Mouse (Mus musculus) heart, postnatal 0 days (tissue): ENCODE measurements around the gene Slc4a1. TPM values are rescaled to one million over a fixed set of nuclear protein-coding genes. Genes with fewer than 3 reads are reported as not detected.

Experiments used
- ATAC-seq: fragments of 200-750 bp; cut with Nextera tagmentation; 2 replicates; pipeline ENCODE4 v1.8.0; 2017; ENCODE audit warnings: low read depth, moderate number of reproducible peaks, moderate library complexity; ENCODE audit not compliant: insufficient read depth
- DNase-seq: peaks from one replicate; pipeline ENCODE4 v3.0.0-alpha.2; 2016; ENCODE audit warnings: low spot score
- H3K27ac ChIP-seq: fragments of 300-500 bp; sonication (generic); 2 replicates; pipeline ENCODE4 v1.5.1; 2014; ENCODE audit warnings: low read depth, mild to moderate bottlenecking
- H3K27me3 ChIP-seq: fragments of 300-500 bp; sonication (generic); 2 replicates; pipeline ENCODE4 v1.6.1; 2014; ENCODE audit warnings: low read length, mixed read lengths; ENCODE audit not compliant: control insufficient read depth, insufficient read depth
- H3K36me3 ChIP-seq: fragments of 300-500 bp; sonication (generic); replicated peaks from 2 replicates; pipeline ENCODE4 v1.6.1; 2014; ENCODE audit warnings: low read length, mixed read lengths; ENCODE audit not compliant: control insufficient read depth, insufficient read depth
- H3K4me1 ChIP-seq: fragments of 300-500 bp; sonication (generic); 2 replicates; pipeline ENCODE4 v1.6.1; 2014; ENCODE audit warnings: antibody characterized with exemption; ENCODE audit not compliant: control insufficient read depth, insufficient read depth
- H3K4me2 ChIP-seq: fragments of 300-500 bp; sonication (generic); 2 replicates; pipeline ENCODE4 v1.6.1; 2014; ENCODE audit warnings: low read depth, mild to moderate bottlenecking, low read length, moderate library complexity
- H3K4me3 ChIP-seq: fragments of 300-500 bp; sonication (generic); 2 replicates; pipeline ENCODE4 v1.5.1; 2014; ENCODE audit warnings: low read depth, low read length
- H3K9ac ChIP-seq: fragments of 300-500 bp; sonication (generic); replicated peaks from 2 replicates; pipeline ENCODE4 v1.6.1; 2014; ENCODE audit warnings: low read depth, low read length, mixed read lengths
- H3K9me3 ChIP-seq: fragments of 300-500 bp; sonication (generic); replicated peaks from 2 replicates; pipeline ENCODE4 v1.6.1; 2016; ENCODE audit warnings: low read length; ENCODE audit not compliant: control insufficient read depth
- CTCF ChIP-seq: IDR thresholded peaks from 2 replicates; pipeline ENCODE4 v1.5.1; 2016; ENCODE audit warnings: antibody characterized with exemption, control low read depth, low read depth
- EP300 ChIP-seq: IDR thresholded peaks from 2 replicates; pipeline ENCODE4 v1.6.1; 2016; ENCODE audit warnings: antibody characterized with exemption, low read depth
- WGBS: fragments of 180-500 bp; shearing (Covaris S2); extraction: QIAGEN DNeasy Blood & Tissue Kit; methylation state at CpG from one replicate; pipeline ENCODE4 v1.1.7; 2014; 5-methylcytosine and 5-hydroxymethylcytosine counted together
- polyA plus RNA-seq: library from polyadenylated mRNA; unstranded; fragments of >200 nt; fragmentation: Nextera tagmentation; extraction: Ambion mirVana; gene quantifications from 2 replicates; pipeline ENCODE4 v1.2.1, GENCODE M21; 2015
- total RNA-seq: library from RNA; depleted of rRNA; stranded (reverse); fragments of >200 nt; gene quantifications from 2 replicates; pipeline ENCODE4 v1.2.3, GENCODE M21; 2014; ENCODE audit warnings: low replicate concordance

The Slc4a1 gene
- total and polyA plus RNA-seq, 2 experiments from 2014 or later: 3.1 to 7.5 TPM

DNA sequence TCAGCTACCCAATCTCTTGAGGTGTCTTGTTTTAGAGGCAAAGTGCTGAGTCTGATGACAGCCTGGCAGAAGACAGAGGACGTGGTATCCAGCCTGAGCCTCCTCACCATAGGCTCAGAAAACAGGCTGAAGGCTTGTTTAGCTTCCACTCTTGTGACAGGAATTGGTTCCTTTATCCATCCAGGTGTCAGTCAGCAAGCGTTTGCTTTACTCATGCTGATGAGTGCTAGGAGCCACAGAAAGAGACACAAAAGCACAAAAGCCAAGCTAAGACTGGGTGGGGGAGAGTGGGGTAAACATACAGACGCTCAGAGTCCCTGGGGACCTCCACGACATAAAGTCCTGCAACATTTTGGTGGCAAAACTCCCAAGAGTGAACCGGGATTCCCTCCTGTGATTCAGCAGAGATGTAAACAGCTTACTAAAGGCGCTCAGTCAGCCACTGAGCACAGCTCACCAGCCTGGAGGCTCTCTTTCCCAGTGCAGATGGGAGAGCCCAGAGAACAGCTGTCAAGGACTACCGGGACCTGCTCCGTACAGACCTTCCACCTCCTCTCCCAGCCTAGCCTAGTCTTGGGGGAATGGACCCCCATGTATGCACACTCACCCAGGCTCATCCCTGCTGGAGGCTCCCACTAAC is 10.3 kb upstream of the Slc4a1 start:
- Histone ChIP-seq H3K4me2 (peak overlapping the region; percentile 57), H3K27me3 (no peaks in the 10 kb centered on the region; the same call in 1 of the 2 replicates), H3K4me1 (peaks cover 15% of the 10 kb centered on the region; the same call in 1 of the 2 replicates), H3K9me3 (peaks cover 4% of the 10 kb centered on the region; the same call in 1 of the 2 replicates), H3K36me3 (no peaks in the 10 kb centered on the region), H3K4me3 (peak overlapping the region; percentile 26; the same call in 1 of the 2 replicates), H3K9ac (peak overlapping the region; percentile 41; the same call in 1 of the 2 replicates), H3K27ac (no peak overlapping the region)
- 0 out of 2 replicates have a peak, but pooled peaks have one; percentile 4 for ATAC-seq
- TF ChIP-seq CTCF (no peak), EP300 (no peak)
- no peak for DNase-seq
- 24% methylated on average over 8 of the region's 8 CpGs for WGBS

DNA sequence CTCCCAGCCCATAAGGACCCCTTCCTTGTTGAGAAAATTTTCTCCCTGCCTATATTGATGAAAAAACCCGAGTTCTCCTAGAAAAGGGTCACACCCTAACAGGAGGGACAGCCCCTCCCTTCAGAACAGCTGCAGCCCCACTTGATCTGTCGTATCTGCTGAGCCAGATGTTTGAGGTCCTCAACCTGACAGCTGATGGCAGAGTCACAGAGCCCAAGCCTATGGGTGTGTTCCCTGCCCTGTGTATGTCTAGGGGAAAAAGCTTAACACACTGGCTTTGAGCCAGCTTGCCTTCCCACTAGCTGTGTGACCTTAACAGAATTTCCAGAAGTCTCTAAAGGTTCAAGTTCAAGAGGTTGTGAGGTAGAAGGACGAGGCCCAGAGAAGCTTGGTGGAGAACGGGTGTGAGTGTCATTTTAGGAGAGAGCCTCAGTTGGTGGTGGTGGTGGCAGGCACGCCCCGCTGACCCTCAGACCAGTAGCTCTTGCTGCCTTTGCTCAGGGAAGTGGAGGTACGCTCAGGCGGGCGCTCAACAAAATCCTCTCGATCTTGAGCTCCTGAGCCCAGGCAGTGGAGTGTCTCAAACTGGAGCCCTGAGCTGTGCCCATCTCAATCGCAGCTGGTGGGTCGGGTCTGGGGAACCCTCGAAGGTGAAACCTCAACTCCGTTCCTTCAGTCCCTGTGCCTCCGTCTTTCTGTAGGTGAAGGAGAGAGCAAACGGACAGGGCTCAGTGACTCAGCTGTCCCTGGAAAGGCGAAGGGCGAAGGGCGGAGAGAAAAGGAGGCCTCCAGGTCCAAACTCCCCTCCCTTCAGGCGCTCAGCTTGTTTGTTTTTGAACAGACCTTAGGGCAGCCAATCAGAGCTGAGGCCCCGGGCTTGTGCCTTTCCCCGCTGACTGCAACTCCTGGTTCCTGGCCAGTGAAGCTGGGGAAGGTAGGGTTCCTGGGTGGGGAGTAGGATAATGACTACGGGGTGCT is 9.5 kb upstream of the Slc4a1 start:
- Histone ChIP-seq H3K9ac (peak overlapping the region; percentile 41; the same call in 1 of the 2 replicates), H3K27me3 (no peaks in the 10 kb centered on the region; the same call in 1 of the 2 replicates), H3K4me2 (peak overlapping the region; percentile 57), H3K36me3 (no peaks in the 10 kb centered on the region), H3K9me3 (peaks cover 4% of the 10 kb centered on the region; the same call in 1 of the 2 replicates), H3K27ac (0 out of 2 replicates have a peak overlapping the region, but pooled peaks have one; percentile 8), H3K4me3 (peak overlapping the region; percentile 26), H3K4me1 (peaks cover 15% of the 10 kb centered on the region; the same call in 1 of the 2 replicates)
- WGBS: 7% methylated on average over 23 of the region's 23 CpGs
- peak; percentile 69 for ATAC-seq
- TF ChIP-seq CTCF (no peak), EP300 (no peak)
- DNase-seq: no peak

DNA sequence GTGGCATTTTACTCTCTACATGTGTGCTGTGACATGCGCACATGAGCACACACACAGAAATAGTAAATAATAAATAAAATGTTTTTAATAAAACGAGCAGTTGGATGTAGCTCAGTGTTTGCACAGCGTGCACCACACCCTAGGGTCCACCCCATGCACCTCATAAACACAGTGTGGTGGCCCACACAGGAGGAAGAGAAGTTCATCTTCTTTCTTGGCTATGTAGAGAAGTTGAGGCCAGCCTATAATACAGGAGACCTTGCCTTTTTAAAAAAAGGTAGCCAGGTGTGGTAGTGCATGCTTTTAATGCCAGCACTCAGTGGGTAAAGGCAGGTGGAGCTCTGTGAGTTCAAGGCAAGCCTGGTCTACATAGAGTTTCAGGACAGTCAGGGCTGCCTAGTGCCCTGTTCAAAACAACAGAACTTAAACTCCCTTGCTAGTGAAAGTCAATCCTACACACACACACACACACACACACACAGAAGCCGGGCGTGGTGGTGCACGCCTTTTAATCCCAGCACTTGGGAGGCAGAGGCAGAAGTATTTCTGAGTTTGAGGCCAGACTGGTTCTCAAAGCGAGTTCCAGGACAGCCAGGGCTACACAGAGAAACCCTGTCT is 8.2 kb upstream of the Slc4a1 start:
- Histone ChIP-seq H3K4me2 (no peak overlapping the region), H3K9ac (no peak overlapping the region), H3K4me1 (peaks cover 15% of the 10 kb centered on the region; the same call in 1 of the 2 replicates), H3K27me3 (no peaks in the 10 kb centered on the region; the same call in 1 of the 2 replicates), H3K4me3 (no peak overlapping the region), H3K27ac (no peak overlapping the region), H3K9me3 (peaks cover 4% of the 10 kb centered on the region; the same call in 1 of the 2 replicates), H3K36me3 (no peaks in the 10 kb centered on the region)
- TF ChIP-seq EP300: no peak
- no peak for TF ChIP-seq CTCF
- no peak for ATAC-seq
- no peak for DNase-seq
- WGBS: 85% methylated on average over 7 of the region's 7 CpGs

DNA sequence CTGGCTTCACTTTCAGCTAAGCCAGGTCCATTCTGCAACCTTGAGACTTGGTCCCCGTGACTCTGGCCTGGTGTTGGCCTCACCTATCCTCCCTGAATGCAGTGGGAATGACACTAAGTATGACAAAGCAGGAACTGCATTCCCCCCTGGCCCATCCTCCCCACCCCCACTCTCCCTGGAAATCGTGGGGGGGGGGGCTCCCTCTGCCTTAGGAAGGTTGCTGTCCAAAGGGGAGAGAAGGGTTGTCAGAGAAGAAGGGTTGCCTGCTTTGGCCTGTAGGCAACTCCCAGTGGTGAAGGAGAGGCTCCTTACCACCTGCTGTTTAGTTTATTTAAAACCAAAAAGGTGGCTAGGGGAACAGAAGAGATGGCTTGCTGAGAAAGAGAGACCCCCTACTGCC is 7.6 kb upstream of the Slc4a1 start:
- H3K9me3 ChIP-seq: no peaks in the 10 kb centered on the region
- no peak for ATAC-seq
- H3K4me2 ChIP-seq: no peak overlapping the region
- H3K36me3 ChIP-seq: no peaks in the 10 kb centered on the region
- no peak for TF ChIP-seq CTCF
- TF ChIP-seq EP300: no peak
- no peak overlapping the region for H3K27ac ChIP-seq
- WGBS: 26% methylated on average over 2 of the region's 2 CpGs
- no peaks in the 10 kb centered on the region; the same call in 1 of the 2 replicates for H3K27me3 ChIP-seq
- H3K9ac ChIP-seq: no peak overlapping the region
- peaks cover 15% of the 10 kb centered on the region; the same call in 1 of the 2 replicates for H3K4me1 ChIP-seq
- H3K4me3 ChIP-seq: no peak overlapping the region
- no peak for DNase-seq

DNA sequence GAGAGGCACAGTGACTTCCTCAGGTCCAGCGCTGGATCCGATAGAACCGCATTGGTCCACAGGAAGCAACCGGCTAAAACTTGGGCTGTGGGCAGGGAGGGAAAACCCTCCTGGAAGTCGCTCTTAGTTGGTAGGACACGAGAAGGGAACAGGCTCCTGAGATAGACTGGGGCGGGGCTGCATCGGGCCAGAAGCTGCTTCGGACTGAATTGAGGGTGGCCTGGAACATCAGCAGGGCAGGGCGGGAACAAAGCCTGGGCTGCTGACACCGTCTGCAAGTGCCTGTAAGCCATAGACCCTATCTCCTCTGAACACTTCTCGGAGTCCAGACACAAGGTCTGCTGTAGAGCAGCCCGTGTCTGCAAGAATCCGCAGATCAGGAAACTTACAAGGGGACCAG is 6.9 kb upstream of the Slc4a1 start:
- DNase-seq (no peak), ATAC-seq (no peak)
- H3K27ac ChIP-seq: no peak overlapping the region
- no peak overlapping the region for H3K9ac ChIP-seq
- H3K4me1 ChIP-seq: peaks cover 15% of the 10 kb centered on the region; the same call in 1 of the 2 replicates
- no peak for TF ChIP-seq CTCF
- TF ChIP-seq EP300: no peak
- no peaks in the 10 kb centered on the region for H3K9me3 ChIP-seq
- H3K27me3 ChIP-seq: no peaks in the 10 kb centered on the region; the same call in 1 of the 2 replicates
- H3K4me3 ChIP-seq: no peak overlapping the region
- H3K4me2 ChIP-seq: no peak overlapping the region
- WGBS: 40% methylated on average over 14 of the region's 14 CpGs
- no peaks in the 10 kb centered on the region for H3K36me3 ChIP-seq
